Mouse (Mus musculus): ENCODE measurements at regions not wholly inside any gene's neighbourhood (a gene's known extent, or its start where the extent isn't known, plus 50 kb on each side); places are given as distances from the start of the nearest gene placed in this dataset.

- no peak for DNase-seq
Observed at GRCm38 (mm10) chr16:73835715-73836440, 575.7 kb downstream of the Robo2 start.

GRCm38 (mm10) chr16:73821387-73822338 is 590.0 kb downstream of the Robo2 start:
- DNase-seq: no peak

- DNase-seq: no peak
Observed at GRCm38 (mm10) chr16:73804572-73804971, 607.1 kb downstream of the Robo2 start.

GRCm38 (mm10) chr16:73796528-73797171 is 615.0 kb downstream of the Robo2 start:
- DNase-seq: no peak

- no peak for DNase-seq
Observed at GRCm38 (mm10) chr16:73785074-73785438, 626.6 kb downstream of the Robo2 start.

GRCm38 (mm10) chr16:73784296-73785073 is 627.1 kb downstream of the Robo2 start:
- no peak for DNase-seq

GRCm38 (mm10) chr16:73772454-73772853 is 639.2 kb downstream of the Robo2 start:
- no peak for DNase-seq

- no peak for DNase-seq
Observed at GRCm38 (mm10) chr16:73770440-73770856, 641.2 kb downstream of the Robo2 start.

GRCm38 (mm10) chr16:73769729-73770128 is 641.9 kb downstream of the Robo2 start:
- no peak for DNase-seq

- no peak for DNase-seq
Observed at GRCm38 (mm10) chr16:73768706-73769105, 642.9 kb downstream of the Robo2 start.

- DNase-seq: no peak
Observed at GRCm38 (mm10) chr16:73765184-73765583, 646.4 kb downstream of the Robo2 start.

GRCm38 (mm10) chr16:73760921-73761320 is 650.7 kb downstream of the Robo2 start:
- no peak for DNase-seq

- no peak for DNase-seq
Observed at GRCm38 (mm10) chr16:73758872-73759271, 652.8 kb downstream of the Robo2 start.

GRCm38 (mm10) chr16:73754302-73754701 is 657.3 kb downstream of the Robo2 start:
- DNase-seq: no peak

GRCm38 (mm10) chr16:73728297-73728696 is 683.3 kb downstream of the Robo2 start:
- no peak for DNase-seq

- no peak for DNase-seq
Observed at GRCm38 (mm10) chr16:73719691-73720090, 691.9 kb downstream of the Robo2 start.

GRCm38 (mm10) chr16:73716301-73716700 is 695.3 kb downstream of the Robo2 start:
- no peak for DNase-seq

GRCm38 (mm10) chr16:73707051-73707450 is 704.6 kb downstream of the Robo2 start:
- DNase-seq: no peak

- no peak for DNase-seq
Observed at GRCm38 (mm10) chr16:73689274-73689673, 722.4 kb downstream of the Robo2 start.

- DNase-seq: no peak
Observed at GRCm38 (mm10) chr16:73679804-73680203, 731.8 kb downstream of the Robo2 start.

GRCm38 (mm10) chr16:73670516-73670915 is 741.1 kb downstream of the Robo2 start:
- no peak for DNase-seq

- no peak for DNase-seq
Observed at GRCm38 (mm10) chr16:73652976-73653690, 758.5 kb downstream of the Robo2 start.

Data from cerebellum, adult 11 months (tissue).